Mouse (Mus musculus): ENCODE data around the gene Enpp7. TPM values are rescaled to one million over a fixed set of nuclear protein-coding genes. Genes with fewer than 3 reads are reported as not detected.

Gene Enpp7
- polyA plus RNA-seq, 1 experiment = 0.08 TPM

GRCm38 (mm10) chr11:118997182-118997581, 9.2 kb downstream of the Enpp7 start:
- no peak for DNase-seq (ENCODE audit: low spot score)

GRCm38 (mm10) chr11:118998540-118999265, 10.7 kb downstream of the Enpp7 start:
- peak; percentile 59 for DNase-seq (ENCODE audit: low spot score)

GRCm38 (mm10) chr11:118999361-118999804, 11.4 kb downstream of the Enpp7 start:
- DNase-seq (ENCODE audit: low spot score) = no peak

- DNase-seq (ENCODE audit: low spot score) = no peak
Measured at GRCm38 (mm10) chr11:119000877-119001276, 12.9 kb downstream of the Enpp7 start.

- DNase-seq (ENCODE audit: low spot score) = no peak
Measured at GRCm38 (mm10) chr11:119001493-119002128, 13.6 kb downstream of the Enpp7 start.

GRCm38 (mm10) chr11:119005547-119006275, 17.7 kb downstream of the Enpp7 start:
- no peak for DNase-seq (ENCODE audit: low spot score)

- no peak for DNase-seq (ENCODE audit: low spot score)
Measured at GRCm38 (mm10) chr11:119006462-119006861, 18.5 kb downstream of the Enpp7 start.

GRCm38 (mm10) chr11:119007461-119008456, 19.8 kb downstream of the Enpp7 start:
- no peak for DNase-seq (ENCODE audit: low spot score)

GRCm38 (mm10) chr11:119014455-119014854, 26.5 kb downstream of the Enpp7 start:
- DNase-seq (ENCODE audit: low spot score) = no peak

GRCm38 (mm10) chr11:119017506-119017905, 29.5 kb downstream of the Enpp7 start:
- no peak for DNase-seq (ENCODE audit: low spot score)

GRCm38 (mm10) chr11:119021180-119021579, 33.2 kb downstream of the Enpp7 start:
- no peak for DNase-seq (ENCODE audit: low spot score)

GRCm38 (mm10) chr11:119022068-119022894, 34.3 kb downstream of the Enpp7 start:
- DNase-seq (ENCODE audit: low spot score) = no peak

GRCm38 (mm10) chr11:119022895-119023615, 35.1 kb downstream of the Enpp7 start, which contains the start of gene Cbx2:
Gene Cbx2 (plus strand): TSS chr11:119022962.
- DNase-seq (ENCODE audit: low spot score) = peak; percentile 80

- no peak for DNase-seq (ENCODE audit: low spot score)
Measured at GRCm38 (mm10) chr11:119023616-119023980, 35.6 kb downstream of the Enpp7 start.

- no peak for DNase-seq (ENCODE audit: low spot score)
Measured at GRCm38 (mm10) chr11:119024260-119024659, 36.3 kb downstream of the Enpp7 start.

- no peak for DNase-seq (ENCODE audit: low spot score)
Measured at GRCm38 (mm10) chr11:119026203-119026602, 38.2 kb downstream of the Enpp7 start.

- no peak for DNase-seq (ENCODE audit: low spot score)
Measured at GRCm38 (mm10) chr11:119033874-119034558, 46.0 kb downstream of the Enpp7 start.

GRCm38 (mm10) chr11:119034635-119035034, 46.6 kb downstream of the Enpp7 start:
- no peak for DNase-seq (ENCODE audit: low spot score)

GRCm38 (mm10) chr11:119035094-119035685, 47.2 kb downstream of the Enpp7 start:
- no peak for DNase-seq (ENCODE audit: low spot score)

Measured in urinary bladder, adult 2 months (tissue).